Mouse (Mus musculus) A20 (cell line): ENCODE results near the gene Emc7.

Experiments
- DNase-seq: peaks from one replicate; pipeline ENCODE4 v3.0.0-alpha.2; 2011; ENCODE audit warnings: low read depth, low spot score

The Emc7 gene

GRCm38 (mm10) chr2:112476554-112476953 lies 21.8 kb downstream of the Emc7 start:
- DNase-seq, result no peak

- no peak for DNase-seq
Measured at GRCm38 (mm10) chr2:112480669-112481068, 25.9 kb downstream of the Emc7 start, which contains the start of gene Chrm5. Chrm5 (minus strand) TSS chr2:112480769.

- DNase-seq, result peak; percentile 65
Measured at GRCm38 (mm10) chr2:112481564-112481963, 26.8 kb downstream of the Emc7 start.

- DNase-seq, result no peak
Measured at GRCm38 (mm10) chr2:112482533-112483333, 27.9 kb downstream of the Emc7 start.

- no peak for DNase-seq
Measured at GRCm38 (mm10) chr2:112483334-112483651, 28.5 kb downstream of the Emc7 start.

GRCm38 (mm10) chr2:112484886-112485285 lies 30.1 kb downstream of the Emc7 start:
- no peak for DNase-seq

GRCm38 (mm10) chr2:112490483-112491196 lies 35.8 kb downstream of the Emc7 start:
- no peak for DNase-seq

- DNase-seq, result peak; percentile 40
Measured at GRCm38 (mm10) chr2:112491629-112492028, 36.8 kb downstream of the Emc7 start.

- DNase-seq, result peak; percentile 72
Measured at GRCm38 (mm10) chr2:112492431-112492855, 37.6 kb downstream of the Emc7 start.

GRCm38 (mm10) chr2:112492856-112493538 lies 38.2 kb downstream of the Emc7 start, which contains the start of gene Aven:
Aven (plus strand) TSS chr2:112492964.
- peak; percentile 85 for DNase-seq

- peak; percentile 64 for DNase-seq
Measured at GRCm38 (mm10) chr2:112493539-112494260, 38.9 kb downstream of the Emc7 start.

- DNase-seq, result no peak
Measured at GRCm38 (mm10) chr2:112497851-112498250, 43.1 kb downstream of the Emc7 start.

GRCm38 (mm10) chr2:112501209-112501608 lies 46.4 kb downstream of the Emc7 start:
- DNase-seq, result peak; percentile 82

GRCm38 (mm10) chr2:112503978-112504377 lies 49.2 kb downstream of the Emc7 start:
- DNase-seq, result no peak

- DNase-seq, result no peak
Measured at GRCm38 (mm10) chr2:112506841-112507435, 52.1 kb downstream of the Emc7 start.

- no peak for DNase-seq
Measured at GRCm38 (mm10) chr2:112507444-112507843, 52.6 kb downstream of the Emc7 start.

- DNase-seq, result no peak
Measured at GRCm38 (mm10) chr2:112510140-112510539, 55.3 kb downstream of the Emc7 start.

GRCm38 (mm10) chr2:112513036-112513435 lies 58.2 kb downstream of the Emc7 start:
- DNase-seq, result no peak

GRCm38 (mm10) chr2:112516728-112517127 lies 61.9 kb downstream of the Emc7 start:
- DNase-seq, result no peak

GRCm38 (mm10) chr2:112517218-112517617 lies 62.4 kb downstream of the Emc7 start:
- no peak for DNase-seq

GRCm38 (mm10) chr2:112518541-112518940 lies 63.7 kb downstream of the Emc7 start:
- no peak for DNase-seq
